Comparison of ENCODE assay signal across 25 mouse cellular contexts in genomic region chr10:7847166-7847605, GRCm38 (mm10). TPM values are rescaled to one million over a fixed set of nuclear protein-coding genes. Genes with fewer than 3 reads are reported as not detected.
DNase-seq lines count a peak whose midpoint lies in the region; ATAC-seq and TF ChIP-seq lines count a peak whose summit lies in the region.
"Had no signal": no experiment of that assay in that cellular context is flagged by ENCODE, and none has a peak within 500 bp of the region (broad histone marks: within the 10 kb centered on the region; RNA-seq: fewer than 3 reads in every experiment).

No protein-coding gene starts in this region.

- TF ChIP-seq POLR2A in CH12.LX (IDR thresholded peaks at IDR 0.05; ENCODE audit: low read depth, low read length): no peak

- peak; percentile 7 for DNase-seq in spleen, adult 12 weeks (ENCODE audit: low spot score)
- no peak for DNase-seq in spleen, adult 18-20 months
- DNase-seq in CH12.LX (ENCODE audit: extremely low read depth): peak; percentile 78
- no peak for DNase-seq in layer of hippocampus, adult 2 months (ENCODE audit: low spot score in 2 of 2)
- no peak for DNase-seq in adrenal gland, postnatal 4 days (ENCODE audit: low spot score in 2 of 2)
- no peak for DNase-seq in kidney, postnatal 36 days
- DNase-seq: cerebellum, adult 11 months; cerebellum, postnatal 25 days; forebrain, postnatal 0 days; gastrocnemius, postnatal 36 days; heart, postnatal 14 days; kidney, adult 18-20 months; kidney, postnatal 10 days; lung, embryonic 14.5 days; lung, postnatal 4 days; thymus, postnatal 36 days had no signal

- H3K4me1 ChIP-seq in CH12.LX (ENCODE audit: control insufficient read depth in 1 of 2, insufficient read depth in 2 of 2): peaks cover 40 to 100% of the 10 kb centered on the region in 2 experiments
- H3K4me1 ChIP-seq: embryonic facial prominence, embryonic 15.5 days; limb, embryonic 15.5 days; midbrain, embryonic 12.5 days; neural tube, embryonic 13.5 days had no signal

- in situ Hi-C loops in CH12.LX (cut with MboI; ENCODE audit: low pct_ligation_motif_present, low pct_unique_long_range_greater_than_20kb, low sequenced_read_pairs): loop anchor here (25.0 kb wide), 1 partner anchor 1115 kb away; no protein-coding TSS in a partner anchor

- H3K79me2 ChIP-seq in CH12.LX (replicated peaks; ENCODE audit: control insufficient read depth, extremely low read depth, insufficient read depth, poor library complexity, severe bottlenecking): peaks cover 31% of the 10 kb centered on the region

- no peak for TF ChIP-seq RAD21 in CH12.LX (IDR thresholded peaks at IDR 0.05; ENCODE audit: low read depth, low read length)

- dilution Hi-C loops in CH12.LX (cut with MboI; ENCODE audit: extremely low pct_ligation_motif_present, extremely low pct_unique_long_range_greater_than_20kb, low sequenced_read_pairs): no loop called here

- peaks cover 10 to 62% of the 10 kb centered on the region in 2 experiments for H3K36me3 ChIP-seq in CH12.LX (replicated peaks in 1 of 2; ENCODE audit: control insufficient read depth in 1 of 2, insufficient read depth in 1 of 2, low read length in 1 of 2)
- H3K36me3 ChIP-seq: embryonic facial prominence, embryonic 15.5 days; G1E; limb, embryonic 15.5 days; midbrain, embryonic 12.5 days; neural tube, embryonic 13.5 days had no signal

- no peaks in the 10 kb centered on the region for H3K9me3 ChIP-seq in CH12.LX (replicated peaks; ENCODE audit: low read length)
- H3K9me3 ChIP-seq: embryonic facial prominence, embryonic 15.5 days; G1E; limb, embryonic 15.5 days; midbrain, embryonic 12.5 days; neural tube, embryonic 13.5 days had no signal

- TF ChIP-seq EP300 in CH12.LX (IDR thresholded peaks at IDR 0.05; ENCODE audit: low read length): peak; percentile 73

- peak overlapping the region; percentile 61 for H3K4me2 ChIP-seq in CH12.LX (ENCODE audit: insufficient read depth, low read depth, poor library complexity, severe bottlenecking)
- H3K4me2 ChIP-seq: embryonic facial prominence, embryonic 15.5 days; heart, embryonic 11.5 days; limb, embryonic 15.5 days; lung, embryonic 14.5 days; midbrain, embryonic 12.5 days; neural tube, embryonic 13.5 days had no signal

- peak; percentile 59 for ATAC-seq in granulocyte monocyte progenitor cell, adult 5-6 weeks (replicated peaks; ENCODE audit: poor library complexity, severe bottlenecking)
- ATAC-seq in monocyte, adult 5-6 weeks (replicated peaks; ENCODE audit: insufficient number of reproducible peaks, low FRiP score, low TSS enrichment, poor library complexity, severe bottlenecking): peak; percentile 57
- ATAC-seq: forebrain, postnatal 0 days; hindbrain, embryonic 16.5 days had no signal

- peak overlapping the region; percentile 57 for H3K27ac ChIP-seq in CH12.LX (ENCODE audit: insufficient read depth, low read depth)
- no peak overlapping the region for H3K27ac ChIP-seq in layer of hippocampus, adult 2 months
- H3K27ac ChIP-seq: embryonic facial prominence, embryonic 15.5 days; limb, embryonic 15.5 days; midbrain, embryonic 12.5 days; neural tube, embryonic 13.5 days had no signal

- H3K9ac ChIP-seq in CH12.LX (ENCODE audit: insufficient read depth, low read depth): no peak overlapping the region
- H3K9ac ChIP-seq: embryonic facial prominence, embryonic 15.5 days; forebrain, postnatal 0 days; limb, embryonic 15.5 days; lung, embryonic 14.5 days; midbrain, embryonic 12.5 days; neural tube, embryonic 13.5 days had no signal

- H3K4me3 ChIP-seq in CH12.LX (replicated peaks in 1 of 3; ENCODE audit: low read depth in 2 of 3, low read length in 2 of 3, poor library complexity in 1 of 3): no peak overlapping the region
- no peak overlapping the region for H3K4me3 ChIP-seq in layer of hippocampus, adult 2 months
- H3K4me3 ChIP-seq: embryonic facial prominence, embryonic 15.5 days; limb, embryonic 15.5 days; midbrain, embryonic 12.5 days; neural tube, embryonic 13.5 days had no signal

- no peaks in the 10 kb centered on the region for H3K27me3 ChIP-seq in CH12.LX (replicated peaks)
- H3K27me3 ChIP-seq: embryonic facial prominence, embryonic 15.5 days; midbrain, embryonic 12.5 days; neural tube, embryonic 13.5 days had no signal

- TF ChIP-seq CTCF in CH12.LX (conservative IDR thresholded peaks at IDR 0.05 in 1 of 2, IDR thresholded peaks at IDR 0.05 in 1 of 2; ENCODE audit: low read depth in 2 of 2, low read length in 2 of 2): no peak
- TF ChIP-seq CTCF in layer of hippocampus, adult 2 months (conservative IDR thresholded peaks at IDR 0.05): no peak

TF ChIP-seq in CH12.LX, 34 proteins besides CTCF, POLR2A, EP300 and RAD21 (continues in another document):
- TF ChIP-seq ELF1 (IDR thresholded peaks at IDR 0.05; ENCODE audit: low read depth, low read length): no peak
- TF ChIP-seq BHLHE40 (IDR thresholded peaks at IDR 0.05; ENCODE audit: low read depth, low read length): peak; percentile 75
- TF ChIP-seq MXI1 (IDR thresholded peaks at IDR 0.05; ENCODE audit: low read depth, low read length): 0 out of 2 replicates have a peak, but pooled peaks have one; percentile 21
- TF ChIP-seq USF2 (conservative IDR thresholded peaks at IDR 0.05; ENCODE audit: low read depth, low read length): no peak
- peak; percentile 62 for TF ChIP-seq JUND (conservative IDR thresholded peaks at IDR 0.05; ENCODE audit: low read depth, low read length)
- no peak for TF ChIP-seq ZKSCAN1 (IDR thresholded peaks at IDR 0.05; ENCODE audit: borderline replicate concordance, low read depth, low read length)
- TF ChIP-seq IRF4 (IDR thresholded peaks at IDR 0.05; ENCODE audit: low read depth, low read length): peak; percentile 55
- TF ChIP-seq E2F4 (IDR thresholded peaks at IDR 0.05; ENCODE audit: insufficient replicate concordance, low read depth, low read length): no peak
- TF ChIP-seq MYC (IDR thresholded peaks at IDR 0.05; ENCODE audit: low read depth, low read length): 0 out of 2 replicates have a peak, but pooled peaks have one; percentile 33
- no peak for TF ChIP-seq ZNF384 (IDR thresholded peaks at IDR 0.05; ENCODE audit: low read depth, low read length)
- TF ChIP-seq MAX (IDR thresholded peaks at IDR 0.05; ENCODE audit: low read length): peak; percentile 21; the same call in 1 of the 2 replicates
- TF ChIP-seq SMC3 (IDR thresholded peaks at IDR 0.05; ENCODE audit: low read depth, low read length): no peak
- no peak for TF ChIP-seq CHD1 (IDR thresholded peaks at IDR 0.05; ENCODE audit: low read depth, low read length)
- TF ChIP-seq RCOR1 (conservative IDR thresholded peaks at IDR 0.05; ENCODE audit: low read depth, low read length): peak; percentile 58; the same call in 1 of the 2 replicates
- peak; percentile 59 for TF ChIP-seq CHD2 (IDR thresholded peaks at IDR 0.05; ENCODE audit: low read length)
- 0 out of 2 replicates have a peak, but pooled peaks have one; percentile 40 for TF ChIP-seq TBP (conservative IDR thresholded peaks at IDR 0.05; ENCODE audit: low read depth, low read length)
- no peak for TF ChIP-seq GABPA (IDR thresholded peaks at IDR 0.05; ENCODE audit: insufficient replicate concordance, low read depth, low read length)
- TF ChIP-seq MAZ (IDR thresholded peaks at IDR 0.05; ENCODE audit: low read depth, low read length): peak; percentile 44; the same call in 1 of the 2 replicates
- no peak for TF ChIP-seq NELFE (IDR thresholded peaks at IDR 0.05; ENCODE audit: low read depth, low read length)
- TF ChIP-seq SIN3A (IDR thresholded peaks at IDR 0.05; ENCODE audit: low read length): peak; percentile 68; the same call in 1 of the 2 replicates
- TF ChIP-seq MEF2A (IDR thresholded peaks at IDR 0.05; ENCODE audit: borderline replicate concordance, low read depth, low read length): no peak; the same call in none of the 2 replicates
- TF ChIP-seq PAX5 (IDR thresholded peaks at IDR 0.05; ENCODE audit: low read length): no peak
- TF ChIP-seq JUN (IDR thresholded peaks at IDR 0.05; ENCODE audit: insufficient read depth, low read depth, low read length): peak; percentile 14; the same call in 1 of the 2 replicates
- TF ChIP-seq KAT2A (IDR thresholded peaks at IDR 0.05; ENCODE audit: insufficient replicate concordance, low read length): no peak
- TF ChIP-seq MAFK (IDR thresholded peaks at IDR 0.05; ENCODE audit: insufficient replicate concordance, low read length): peak; percentile 41; the same call in 1 of the 2 replicates
- TF ChIP-seq USF1 (IDR thresholded peaks at IDR 0.05; ENCODE audit: low read depth, low read length): no peak
- no peak for TF ChIP-seq ZMIZ1 (IDR thresholded peaks at IDR 0.05; ENCODE audit: low read depth, low read length)
- TF ChIP-seq HCFC1 (IDR thresholded peaks at IDR 0.05; ENCODE audit: low read depth, low read length): no peak

RNA-seq across cellular contexts. Expression of gene Zc3h12d, which starts 14.9 kb away (rescaled TPM):
- total RNA-seq in CH12.LX (2012; rRNA removed) (13.4 and 16.3 TPM in 2 replicates), CH12.LX (2014; rRNA removed) (10.7 and 11.8 TPM in 2 replicates)
- 22.5 and 28.0 TPM in 2 replicates for polyA plus RNA-seq in CH12.LX (2012; ENCODE audit: insufficient read length, low read depth)
- total RNA-seq in granulocyte monocyte progenitor cell, adult 5-6 weeks (2014; fragmentation: Nextera tagmentation): not detected in 2 replicates
- 0.30 and 0.36 TPM in 2 replicates for total RNA-seq in granulocyte monocyte progenitor cell, adult 5-6 weeks (2017)
- total RNA-seq in monocyte, adult 5-6 weeks (2017): 20.3 to 26.7 TPM (median 25.0 TPM) in 3 replicates
- under 1 TPM in 1 of 2 experiments, not detected in 1; 0.10 TPM for total RNA-seq in layer of hippocampus, adult 2 months (2021)
- under 1 TPM; 0.25 to 0.42 TPM for total RNA-seq in adrenal gland, postnatal 4 days (2021)
- polyA plus RNA-seq: G1E had no signal

RNA-seq across cellular contexts. Expression of gene Ppil4, which starts 54.5 kb away (rescaled TPM):
- 26.4 and 30.9 TPM in 2 replicates for total RNA-seq in CH12.LX (2012; rRNA removed)
- total RNA-seq in CH12.LX (2014; rRNA removed): 41.5 and 51.1 TPM in 2 replicates
- polyA plus RNA-seq in CH12.LX (2012; ENCODE audit: insufficient read length, low read depth): 43.6 and 45.9 TPM in 2 replicates
- 32.8 and 38.8 TPM in 2 replicates for total RNA-seq in granulocyte monocyte progenitor cell, adult 5-6 weeks (2014; fragmentation: Nextera tagmentation)
- 79.6 and 88.6 TPM in 2 replicates for total RNA-seq in granulocyte monocyte progenitor cell, adult 5-6 weeks (2017)
- total RNA-seq in monocyte, adult 5-6 weeks (2017): 146 to 157 TPM (median 154 TPM) in 3 replicates
- 10 to 100 TPM; 36.3 to 38.3 TPM for total RNA-seq in layer of hippocampus, adult 2 months (2021)
- 10 to 100 TPM; 32.1 TPM for total RNA-seq in adrenal gland, postnatal 4 days (2021)

RNA-seq across cellular contexts. Expression of gene Ginm1, which starts 54.6 kb away (rescaled TPM):
- total RNA-seq in CH12.LX (2012; rRNA removed): 11.7 and 12.7 TPM in 2 replicates
- total RNA-seq in CH12.LX (2014; rRNA removed): 33.9 and 38.2 TPM in 2 replicates
- 22.5 and 27.3 TPM in 2 replicates for polyA plus RNA-seq in CH12.LX (2012; ENCODE audit: insufficient read length, low read depth)
- 30.5 and 32.2 TPM in 2 replicates for total RNA-seq in granulocyte monocyte progenitor cell, adult 5-6 weeks (2014; fragmentation: Nextera tagmentation)
- total RNA-seq in granulocyte monocyte progenitor cell, adult 5-6 weeks (2017): 40.5 and 57.9 TPM in 2 replicates
- 91.1 to 104 TPM (median 95.7 TPM) in 3 replicates for total RNA-seq in monocyte, adult 5-6 weeks (2017)
- total RNA-seq in layer of hippocampus, adult 2 months (2021): 10 to 100 TPM; 21.4 to 22.1 TPM
- total RNA-seq in adrenal gland, postnatal 4 days (2021): 100 to 1,000 TPM; 148 to 160 TPM

Comparison
In these comparisons a context has a peak if more than half of its experiments do, and no peak if none do; other contexts are left out.
1. DNase-seq: peak in spleen, adult 12 weeks (single experiment) and CH12.LX (single experiment); none in spleen, adult 18-20 months (0 of 2), layer of hippocampus, adult 2 months (0 of 2), adrenal gland, postnatal 4 days (0 of 2) and kidney, postnatal 36 days (0 of 2).
2. RNA of gene Zc3h12d, which starts 14.9 kb away (total RNA-seq): 20.3 to 26.7 TPM in monocyte, adult 5-6 weeks and 10.7 to 16.3 TPM in CH12.LX; 0.25 to 0.42 TPM in adrenal gland, postnatal 4 days, 0.30 to 0.36 TPM in granulocyte monocyte progenitor cell, adult 5-6 weeks and 0.10 TPM in layer of hippocampus, adult 2 months; every median in the first group is over 4 times any median in the second.